Mouse (Mus musculus) granulocyte monocyte progenitor cell, adult 5-6 weeks (primary cell): ENCODE data around the gene Wdr74. TPM values are rescaled to one million over a fixed set of nuclear protein-coding genes. Genes with fewer than 3 reads are reported as not detected.
A peak's percentile ranks its signal among the peaks of the same experiment; 100 is the strongest.
"Not testable (repeated sequence)": the region's sequence is repeated elsewhere in the genome, so short reads cannot be mapped to it uniquely, and the experiment has no call there.

Experiments
- ATAC-seq: replicated peaks from 2 replicates; pipeline ENCODE4 v1.8.0; 2016; ENCODE audit warnings: mild to moderate bottlenecking, moderate TSS enrichment, inconsistent platforms; ENCODE audit not compliant: poor library complexity, severe bottlenecking
- total RNA-seq, 2 experiments: library from RNA; stranded (forward) in 1 of 2; stranded (reverse) in 1 of 2; fragments of 200-712, 200-1000 nt in 1 of 2; fragments of >200 nt in 1 of 2; fragmentation: Nextera tagmentation in 1 of 2; gene quantifications; 2 replicates each; pipeline ENCODE4 v1.2.3; 2014 to 2017

Gene Wdr74
- total RNA-seq, 2 experiments from 2014 or later: 136 to 196 TPM

GRCm38 (mm10) chr19:8715868-8716766, 19.5 kb upstream of the Wdr74 start:
- no peak for ATAC-seq

- no peak for ATAC-seq
These were observed 18.7 kb upstream of the Wdr74 start for GRCm38 (mm10) chr19:8716767-8717475.

GRCm38 (mm10) chr19:8718357-8718756, 17.3 kb upstream of the Wdr74 start:
- ATAC-seq: peak; percentile 30

- ATAC-seq: not testable (repeated sequence)
These were observed 16.6 kb upstream of the Wdr74 start for GRCm38 (mm10) chr19:8719037-8719436.

GRCm38 (mm10) chr19:8721378-8721777, 14.2 kb upstream of the Wdr74 start:
- no peak for ATAC-seq

GRCm38 (mm10) chr19:8722021-8722420, 13.6 kb upstream of the Wdr74 start:
- ATAC-seq: no peak

GRCm38 (mm10) chr19:8722559-8722906, 13.1 kb upstream of the Wdr74 start:
- ATAC-seq: no peak

GRCm38 (mm10) chr19:8722907-8723573, 12.6 kb upstream of the Wdr74 start, which contains the start of gene Slc3a2:
Gene Slc3a2, minus strand, starts transcription at chr19:8723369.
- peak; percentile 82 for ATAC-seq

GRCm38 (mm10) chr19:8723574-8724346, 11.9 kb upstream of the Wdr74 start:
- peak; percentile 17 for ATAC-seq

- no peak for ATAC-seq
These were observed 11.2 kb upstream of the Wdr74 start for GRCm38 (mm10) chr19:8724392-8724791.

GRCm38 (mm10) chr19:8725081-8725613, 10.5 kb upstream of the Wdr74 start:
- no peak for ATAC-seq

- ATAC-seq: no peak
These were observed 8.8 kb upstream of the Wdr74 start for GRCm38 (mm10) chr19:8726609-8727390.

GRCm38 (mm10) chr19:8727495-8728114, 8.0 kb upstream of the Wdr74 start:
- ATAC-seq: no peak

GRCm38 (mm10) chr19:8728335-8729099, 7.1 kb upstream of the Wdr74 start:
- not testable (repeated sequence) for ATAC-seq

GRCm38 (mm10) chr19:8734334-8734733, 1.3 kb upstream of the Wdr74 start:
- ATAC-seq: no peak

GRCm38 (mm10) chr19:8736160-8736467, 487 bp downstream of the Wdr74 start:
- ATAC-seq: peak; percentile 20

- no peak for ATAC-seq
These were observed 3.3 kb downstream of the Wdr74 start for GRCm38 (mm10) chr19:8738911-8739310.

GRCm38 (mm10) chr19:8739646-8740045, 4.0 kb downstream of the Wdr74 start:
- ATAC-seq: no peak
